Mouse (Mus musculus) MEL (cell line): ENCODE measurements around the gene P4ha1. TPM values are rescaled to one million over a fixed set of nuclear protein-coding genes. Genes with fewer than 3 reads are reported as not detected.

Experiments used
- DNase-seq: peaks from one replicate; pipeline ENCODE4 v3.0.0; 2011; ENCODE audit warnings: low read depth, low spot score
- H3K27ac ChIP-seq: 2 replicates; pipeline ENCODE4 v1.5.1; 2012; ENCODE audit warnings: low read depth, mild to moderate bottlenecking, control low read depth, low read length, moderate library complexity; ENCODE audit not compliant: control insufficient read depth
- H3K27me3 ChIP-seq, 2 experiments: fragments of 150-350 bp in 1 of 2; sonication (generic) in 1 of 2; 2 replicates each; pipeline ENCODE4 v1.6.1; 2012; ENCODE audit warnings: low read length in 2 of 2, mild to moderate bottlenecking in 2 of 2, improper control_type of control experiment in 1 of 2, moderate library complexity in 1 of 2; ENCODE audit not compliant: insufficient read depth in 2 of 2, control insufficient read depth in 1 of 2
- H3K36me3 ChIP-seq, 2 experiments: 2 replicates each; pipeline ENCODE4 v1.6.1; 2012 to 2014; ENCODE audit warnings: low read length in 2 of 2, improper control_type of control experiment in 1 of 2, inconsistent platforms in 1 of 2, mild to moderate bottlenecking in 1 of 2; ENCODE audit not compliant: insufficient read depth in 2 of 2, control insufficient read depth in 1 of 2
- H3K4me1 ChIP-seq, 2 experiments: fragments of 150-350 bp in 1 of 2; sonication (generic) in 1 of 2; 2 replicates each; pipeline ENCODE4 v1.6.1; 2012; ENCODE audit warnings: low read length in 2 of 2, improper control_type of control experiment in 1 of 2, mild to moderate bottlenecking in 1 of 2; ENCODE audit not compliant: insufficient read depth in 2 of 2, control insufficient read depth in 1 of 2
- H3K4me3 ChIP-seq, 2 experiments: fragments of 150-350 bp in 1 of 2; sonication (generic) in 1 of 2; 2 replicates each; pipeline ENCODE4 v1.5.1; 2012; ENCODE audit warnings: low read depth in 2 of 2, low read length in 2 of 2, mild to moderate bottlenecking in 2 of 2, moderate library complexity in 2 of 2, control low read depth in 1 of 2, improper control_type of control experiment in 1 of 2; ENCODE audit not compliant: control insufficient read depth in 1 of 2, insufficient read depth in 1 of 2
- H3K79me2 ChIP-seq: 2 replicates; pipeline ENCODE4 v1.6.1; 2012; ENCODE audit warnings: mild to moderate bottlenecking, low read length, moderate library complexity; ENCODE audit not compliant: control insufficient read depth, poor library complexity, insufficient read depth
- H3K9ac ChIP-seq: 2 replicates; pipeline ENCODE4 v1.6.1; 2012; ENCODE audit warnings: low read depth, mild to moderate bottlenecking, control low read depth, low read length, moderate library complexity; ENCODE audit not compliant: control insufficient read depth, poor library complexity, severe bottlenecking
- H3K9me3 ChIP-seq: fragments of 150-350 bp; sonication (generic); replicated peaks from 2 replicates; pipeline ENCODE4 v1.6.1; 2012; ENCODE audit warnings: mild to moderate bottlenecking, low read length, improper control_type of control experiment, moderate library complexity; ENCODE audit not compliant: insufficient read depth
- E2F4 ChIP-seq: IDR thresholded peaks from 2 replicates; pipeline ENCODE4 v1.6.1; 2011; ENCODE audit warnings: low read depth, low read length, improper control_type of control experiment, borderline replicate concordance
- EP300 ChIP-seq, 2 experiments: IDR thresholded peaks; 2 replicates each; pipeline ENCODE4 v1.6.1; 2011; ENCODE audit warnings: improper control_type of control experiment in 2 of 2, low read length in 2 of 2, low read depth in 1 of 2, mild to moderate bottlenecking in 1 of 2
- ETS1 ChIP-seq: IDR thresholded peaks from 2 replicates; pipeline ENCODE4 v1.6.1; 2012; ENCODE audit warnings: low read depth, mild to moderate bottlenecking, inconsistent platforms, low read length, improper control_type of control experiment, moderate library complexity
- GABPA ChIP-seq: IDR thresholded peaks from 2 replicates; pipeline ENCODE4 v1.6.1; 2012; ENCODE audit warnings: low read depth, mild to moderate bottlenecking, inconsistent platforms, low read length, improper control_type of control experiment, moderate library complexity
- HCFC1 ChIP-seq: IDR thresholded peaks from 2 replicates; pipeline ENCODE4 v1.6.1; 2012; ENCODE audit warnings: low read depth, mild to moderate bottlenecking, inconsistent platforms, low read length, improper control_type of control experiment, moderate library complexity
- JUND ChIP-seq: IDR thresholded peaks from 2 replicates; pipeline ENCODE4 v1.6.1; 2011; ENCODE audit warnings: low read depth, mild to moderate bottlenecking, improper control_type of control experiment, low read length
- KAT2A ChIP-seq: conservative IDR thresholded peaks from 2 replicates; pipeline ENCODE4 v1.6.1; 2012; ENCODE audit warnings: low read depth, low read length, improper control_type of control experiment, inconsistent platforms
- MAX ChIP-seq: IDR thresholded peaks from 2 replicates; pipeline ENCODE4 v1.6.1; 2011; ENCODE audit warnings: low read length, improper control_type of control experiment
- MYB ChIP-seq: IDR thresholded peaks from 2 replicates; pipeline ENCODE4 v1.6.1; 2011; ENCODE audit warnings: mild to moderate bottlenecking, low read depth, low read length, improper control_type of control experiment
- MYC ChIP-seq: IDR thresholded peaks from 2 replicates; pipeline ENCODE4 v1.6.1; 2011; ENCODE audit warnings: low read depth, mild to moderate bottlenecking, low read length, improper control_type of control experiment, moderate library complexity
- NELFE ChIP-seq: IDR thresholded peaks from 2 replicates; pipeline ENCODE4 v1.6.1; 2011; ENCODE audit warnings: low read depth, low read length, improper control_type of control experiment
- POLR2A ChIP-seq, 2 experiments: IDR thresholded peaks; 2 replicates each; pipeline ENCODE4 v1.6.1; 2011 to 2012; ENCODE audit warnings: low read length in 2 of 2, mild to moderate bottlenecking in 2 of 2, control low read depth in 1 of 2, improper control_type of control experiment in 1 of 2, low read depth in 1 of 2, moderate library complexity in 1 of 2; ENCODE audit not compliant: control insufficient read depth in 1 of 2, insufficient read depth in 1 of 2, poor library complexity in 1 of 2
- RAD21 ChIP-seq: IDR thresholded peaks from 2 replicates; pipeline ENCODE4 v1.6.1; 2011; ENCODE audit warnings: mild to moderate bottlenecking, low read depth, low read length, improper control_type of control experiment
- RCOR1 ChIP-seq: IDR thresholded peaks from 2 replicates; pipeline ENCODE4 v1.6.1; 2012; ENCODE audit warnings: low read depth, mild to moderate bottlenecking, inconsistent platforms, low read length, improper control_type of control experiment
- SMC3 ChIP-seq: IDR thresholded peaks from 2 replicates; pipeline ENCODE4 v1.6.1; 2011; ENCODE audit warnings: low read depth, low read length, improper control_type of control experiment
- TAL1 ChIP-seq: IDR thresholded peaks from 2 replicates; pipeline ENCODE4 v1.6.1; 2012; ENCODE audit warnings: mild to moderate bottlenecking, inconsistent platforms, low read length, moderate library complexity, mixed read lengths
- TBP ChIP-seq: IDR thresholded peaks from 2 replicates; pipeline ENCODE4 v1.8.0; 2011; ENCODE audit warnings: low read depth, low read length, improper control_type of control experiment
- TCF12 ChIP-seq: IDR thresholded peaks from 2 replicates; pipeline ENCODE4 v1.6.1; 2014; ENCODE audit warnings: low read depth, mild to moderate bottlenecking, inconsistent platforms, low read length, improper control_type of control experiment, moderate library complexity
- ZC3H11A ChIP-seq: IDR thresholded peaks from 2 replicates; pipeline ENCODE4 v1.6.1; 2012; ENCODE audit warnings: low read depth, mild to moderate bottlenecking, inconsistent platforms, low read length, improper control_type of control experiment
- ZNF384 ChIP-seq: IDR thresholded peaks from 2 replicates; pipeline ENCODE4 v1.6.1; 2012; ENCODE audit warnings: low read depth, mild to moderate bottlenecking, inconsistent platforms, low read length, improper control_type of control experiment
- polyA plus RNA-seq, 2 experiments: library from polyadenylated mRNA; stranded (reverse) in 1 of 2; unstranded in 1 of 2; fragments of >175 nt in 1 of 2; fragments of >200 nt in 1 of 2; gene quantifications; 2 replicates each; pipeline versions ENCODE4 v1.2.1 to v1.2.4; 2012; ENCODE audit warnings: low replicate concordance in 2 of 2, low read depth in 1 of 2; ENCODE audit not compliant: insufficient read length in 2 of 2, insufficient read depth in 1 of 2, missing spikeins in 1 of 2
- total RNA-seq: library from RNA; depleted of rRNA; stranded (reverse); fragments of 300-350 nt; gene quantifications from 2 replicates; pipeline ENCODE4 v1.2.3, GENCODE M21; 2012

P4ha1 gene
- total and polyA plus RNA-seq, 3 experiments: 18.9 to 50.2 TPM; not detected in 1

DNA sequence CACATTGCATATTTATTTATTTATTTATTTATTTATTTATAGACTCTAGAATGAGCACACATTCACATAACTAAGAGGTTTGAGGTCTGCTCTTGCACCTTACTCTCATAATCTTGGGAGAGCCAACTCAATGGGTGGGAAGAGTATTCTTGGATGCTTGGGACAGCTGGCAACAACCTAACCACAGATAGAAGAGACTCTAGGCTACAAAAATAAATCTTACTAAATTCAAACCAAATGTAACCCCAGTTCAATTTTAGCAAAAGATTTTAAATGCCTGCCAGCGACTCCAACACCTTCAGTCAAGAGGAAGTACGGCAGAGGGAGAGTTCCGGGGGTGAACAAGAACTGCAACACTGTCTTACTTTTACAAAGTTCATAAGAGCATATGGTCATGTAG is 2.0 kb upstream of the P4ha1 start:
- Histone ChIP-seq H3K79me2 (peaks cover 11% of the 10 kb centered on the region), H3K4me3 (no peak overlapping the region), H3K27ac (no peak overlapping the region), H3K4me1 (peaks cover 8 to 16% of the 10 kb centered on the region in 2 experiments), H3K9ac (no peak overlapping the region), H3K36me3 (peaks cover 0 to 10% of the 10 kb centered on the region in 2 experiments; a peak in 2 of 4 replicates), H3K9me3 (no peaks in the 10 kb centered on the region), H3K27me3 (no peaks in the 10 kb centered on the region)
- TF ChIP-seq RCOR1 (no peak), MYC (no peak), EP300 (IDR thresholded peaks at IDR 0.05; ENCODE audit: low read depth in 1 of 2, low read length in 2 of 2) (no peak)
- DNase-seq: no peak

DNA sequence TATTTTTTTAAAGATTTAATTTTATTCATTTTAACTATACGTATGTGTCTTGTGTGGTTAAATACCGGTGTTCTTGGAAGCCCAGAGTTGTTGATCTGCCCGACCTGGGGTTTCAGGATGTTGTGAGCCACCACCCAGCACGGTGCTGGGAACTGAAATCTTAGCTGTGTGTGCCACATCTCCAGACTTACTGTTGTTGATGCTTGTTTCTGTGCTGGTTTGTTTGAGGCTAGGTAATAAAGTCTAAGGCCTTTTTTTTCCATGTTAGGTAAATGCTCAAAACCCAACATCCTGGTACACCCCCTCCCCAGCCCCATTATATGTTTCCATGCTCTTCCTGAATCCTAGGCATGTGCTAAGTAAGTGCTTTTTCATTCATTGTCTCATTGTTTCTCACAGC is 825 bp upstream of the P4ha1 start:
- peak overlapping the region; percentile 85 for H3K9ac ChIP-seq
- TF ChIP-seq SMC3: no peak
- no peak for TF ChIP-seq EP300 (IDR thresholded peaks at IDR 0.05; ENCODE audit: low read depth in 1 of 2, low read length in 2 of 2)
- no peak for TF ChIP-seq POLR2A (IDR thresholded peaks at IDR 0.05; ENCODE audit: control insufficient read depth in 1 of 2, insufficient read depth in 1 of 2, low read depth in 1 of 2, low read length in 2 of 2, poor library complexity in 1 of 2)
- no peak for TF ChIP-seq HCFC1
- TF ChIP-seq TBP: no peak
- no peak for TF ChIP-seq ETS1
- TF ChIP-seq MAX: no peak
- no peak for TF ChIP-seq RCOR1
- TF ChIP-seq TAL1: no peak
- TF ChIP-seq MYB: no peak
- no peak for TF ChIP-seq E2F4
- TF ChIP-seq NELFE: no peak
- no peak for TF ChIP-seq KAT2A
- TF ChIP-seq JUND: no peak
- no peak for TF ChIP-seq ZC3H11A
- no peak for TF ChIP-seq RAD21
- no peak for TF ChIP-seq TCF12
- TF ChIP-seq GABPA: no peak
- TF ChIP-seq ZNF384: no peak
- TF ChIP-seq, all 39 proteins: peak for 0
- Histone ChIP-seq H3K27me3 (no peaks in the 10 kb centered on the region), H3K9me3 (no peaks in the 10 kb centered on the region), H3K4me3 (peak overlapping the region in 1 of 2 experiments; percentile 69; a peak in 1 of 4 replicates), H3K27ac (no peak overlapping the region), H3K4me1 (peaks cover 8 to 24% of the 10 kb centered on the region in 2 experiments), H3K79me2 (peaks cover 14% of the 10 kb centered on the region), H3K36me3 (peaks cover 0 to 14% of the 10 kb centered on the region in 2 experiments; a peak in 3 of 4 replicates)
- DNase-seq: peak; percentile 36
